Mouse (Mus musculus) retina, embryonic 14.5 days (tissue): ENCODE measurements at regions not wholly inside any gene's neighbourhood (a gene's known extent, or its start where the extent isn't known, plus 50 kb on each side); places are given as distances from the start of the nearest gene placed in this dataset.

ENCODE experiments used
- DNase-seq: peaks from one replicate; pipeline ENCODE4 v3.0.0-alpha.2; 2015; ENCODE audit warnings: low spot score

DNA sequence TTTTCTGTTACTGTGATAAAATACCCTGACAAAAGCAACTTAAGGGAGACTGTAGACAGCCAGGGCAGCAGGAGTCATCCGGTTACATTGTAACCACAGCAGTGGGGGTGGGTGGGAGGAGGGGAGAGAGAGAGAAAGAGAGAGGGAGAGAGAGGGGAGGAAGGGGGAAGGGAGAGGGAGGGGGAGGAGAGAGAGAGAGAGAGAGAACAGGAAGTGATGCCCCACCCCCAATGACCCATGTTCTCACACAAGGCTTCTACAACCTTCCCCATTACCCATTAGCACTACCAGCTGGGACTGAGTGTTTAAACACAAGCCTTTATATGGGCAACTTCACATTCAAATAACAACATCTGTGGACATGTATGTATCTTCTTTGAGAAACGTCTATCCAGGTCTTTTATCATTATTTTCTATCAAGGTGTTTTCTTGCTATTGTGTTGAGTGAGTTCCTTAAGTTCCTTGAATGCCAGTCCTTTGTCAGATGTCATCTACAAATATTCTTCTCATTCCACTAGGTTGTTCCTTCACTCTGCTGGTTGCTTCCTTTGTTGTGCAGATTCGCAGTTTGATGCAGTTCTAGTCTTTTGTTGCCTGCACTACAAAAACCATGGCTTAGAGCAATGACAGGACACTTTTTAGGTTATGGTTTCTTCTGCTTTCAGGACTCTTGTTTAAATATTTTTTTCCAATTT, 274.7 kb upstream of the Ddx18 start:
- no peak for DNase-seq

DNA sequence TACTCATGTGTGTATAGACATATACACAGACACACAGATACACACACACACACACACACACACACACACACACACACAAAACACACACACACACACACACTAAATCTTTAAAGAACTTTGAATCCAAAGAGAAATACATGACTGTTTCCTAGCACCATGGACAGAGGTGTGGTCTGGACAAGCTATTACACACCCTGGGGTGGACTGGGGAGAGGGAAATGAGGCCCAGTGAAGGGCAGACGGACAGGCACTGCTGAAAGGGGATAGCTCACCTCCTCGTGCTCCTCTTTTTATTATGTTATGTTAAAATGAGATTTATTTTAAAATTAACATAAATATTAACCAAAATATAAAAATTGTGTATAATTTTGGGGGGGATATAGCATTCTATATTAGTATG, 265.8 kb upstream of the Ddx18 start:
- no peak for DNase-seq

DNA sequence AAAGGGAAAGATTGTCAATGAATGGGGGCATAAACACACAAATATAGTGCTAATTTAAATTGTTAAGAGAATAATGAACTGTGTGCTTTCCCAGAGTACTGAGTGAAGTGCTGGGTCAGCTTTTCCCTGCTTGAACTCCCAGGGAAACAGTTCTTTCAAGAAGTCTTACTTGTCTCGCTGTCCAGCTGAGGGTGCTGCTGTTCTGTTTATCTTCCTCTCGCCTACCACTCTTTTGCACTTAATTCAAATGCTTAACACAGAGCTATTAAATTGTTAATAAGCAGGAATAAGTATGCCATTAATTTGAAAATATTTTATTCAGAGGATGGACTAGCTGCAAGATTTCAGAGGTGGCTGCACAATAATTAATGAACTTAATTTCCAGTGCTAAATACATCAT, 262.5 kb upstream of the Ddx18 start:
- no peak for DNase-seq

DNA sequence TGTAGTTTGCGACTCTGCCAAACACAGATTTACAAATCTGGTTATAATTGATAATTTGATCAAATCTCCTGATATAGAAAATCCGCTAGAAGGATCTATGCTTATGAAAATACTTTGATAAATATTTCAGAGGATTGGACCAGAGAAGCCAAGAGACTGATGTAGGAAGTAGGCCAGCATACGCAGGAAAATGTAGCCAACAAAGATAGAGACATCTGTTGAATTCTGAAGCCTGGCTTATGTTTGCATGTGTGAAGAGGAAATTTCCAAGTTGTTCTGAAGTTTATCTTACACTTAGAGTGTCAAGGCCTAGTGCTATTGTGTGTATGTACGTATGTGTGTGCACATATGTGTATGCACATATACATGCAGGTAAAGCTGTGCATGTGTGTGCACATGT, 255.2 kb upstream of the Ddx18 start:
- DNase-seq, result no peak

DNA sequence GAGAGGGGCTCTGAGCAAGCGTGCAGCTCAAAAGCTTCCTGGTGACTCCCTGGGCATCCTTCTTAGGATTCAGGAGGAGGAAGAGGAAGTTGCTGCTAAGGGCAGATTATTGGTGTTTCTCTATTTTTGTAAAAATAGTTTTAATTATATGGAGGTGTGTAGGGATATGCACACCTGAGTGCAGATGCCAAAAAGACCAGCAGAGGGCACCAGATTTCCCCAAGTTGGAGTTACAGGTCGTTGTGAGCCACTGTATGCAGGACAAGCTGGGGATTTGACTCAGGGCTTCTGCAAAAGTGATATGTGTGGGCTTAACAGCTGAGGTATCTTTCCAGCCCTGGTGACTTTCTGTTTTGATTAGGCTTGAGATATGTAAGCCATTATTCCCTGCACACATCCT, 235.5 kb upstream of the Ddx18 start:
- no peak for DNase-seq

DNA sequence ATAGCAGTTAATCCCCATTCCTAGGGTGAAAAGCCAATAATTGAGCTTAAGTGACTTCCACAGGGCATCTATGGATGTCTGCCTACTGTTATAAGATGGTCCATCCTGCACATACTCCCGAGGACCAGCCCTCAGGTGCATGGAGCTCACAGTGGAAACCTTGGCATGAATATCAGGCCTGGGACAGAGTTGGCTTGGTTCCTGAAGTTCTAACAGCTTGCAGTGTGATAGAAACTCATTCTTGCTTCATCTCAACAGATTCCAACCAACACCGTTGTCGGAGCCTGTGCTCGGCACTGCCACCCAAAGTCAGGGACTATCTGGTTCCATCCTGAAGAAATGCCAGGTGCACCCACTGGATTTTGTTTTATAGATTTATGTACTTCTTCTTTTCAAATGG, 234.7 kb upstream of the Ddx18 start:
- no peak for DNase-seq

DNA sequence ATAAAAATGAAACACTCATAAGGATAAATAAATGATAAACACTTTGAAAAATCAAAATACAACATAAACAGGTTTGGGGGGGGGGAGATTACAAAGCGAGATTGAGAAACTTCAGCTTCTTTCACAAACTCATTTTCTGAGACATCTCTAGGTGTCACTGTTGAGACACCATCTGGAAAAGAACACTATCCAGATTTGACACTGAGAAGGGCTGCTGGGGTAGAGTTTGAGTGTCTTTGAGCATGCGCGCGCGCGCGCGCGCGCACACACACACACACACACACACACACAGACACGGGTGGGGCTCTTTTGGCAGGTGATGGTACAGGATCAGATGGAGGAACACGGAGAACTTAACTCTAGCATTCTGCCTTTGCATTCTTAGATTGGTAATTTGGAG, 230.7 kb upstream of the Ddx18 start:
- DNase-seq, result no peak

DNA sequence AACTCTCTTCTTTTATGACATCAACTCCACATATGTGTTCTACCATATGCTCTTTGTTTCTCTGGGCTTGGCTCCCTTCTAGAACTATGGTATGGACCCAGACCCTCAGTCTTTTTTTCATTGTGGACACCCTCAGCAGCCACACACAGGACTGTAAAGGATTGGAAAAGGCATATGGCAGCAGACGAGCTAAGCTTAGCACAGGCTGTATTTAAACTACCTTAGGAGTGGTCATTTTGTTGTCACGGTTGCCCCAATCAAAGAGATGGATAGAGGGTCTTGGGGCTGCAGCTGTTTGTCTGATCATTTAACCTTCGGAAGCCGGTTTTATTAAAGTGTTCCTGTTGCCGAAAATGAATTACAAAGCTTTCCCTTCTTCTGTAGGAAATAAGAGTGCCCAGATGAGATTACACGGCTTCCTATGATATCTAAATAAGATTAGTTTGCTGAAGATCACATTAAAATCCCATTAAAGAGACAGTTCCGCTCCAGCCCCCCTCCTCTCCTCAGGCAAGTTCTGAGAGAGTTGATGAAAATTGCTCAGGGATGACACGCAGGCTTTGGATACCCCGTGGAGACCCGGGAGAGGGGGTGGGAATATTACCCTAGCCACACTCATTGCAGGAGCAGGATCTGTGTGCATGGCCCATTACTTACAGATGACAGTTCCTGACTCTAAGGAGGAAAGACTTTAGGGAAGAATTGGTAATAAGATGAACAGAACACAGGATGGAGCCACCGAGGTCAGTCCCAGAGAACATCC, 227.4 kb upstream of the Ddx18 start:
- DNase-seq, result no peak

DNA sequence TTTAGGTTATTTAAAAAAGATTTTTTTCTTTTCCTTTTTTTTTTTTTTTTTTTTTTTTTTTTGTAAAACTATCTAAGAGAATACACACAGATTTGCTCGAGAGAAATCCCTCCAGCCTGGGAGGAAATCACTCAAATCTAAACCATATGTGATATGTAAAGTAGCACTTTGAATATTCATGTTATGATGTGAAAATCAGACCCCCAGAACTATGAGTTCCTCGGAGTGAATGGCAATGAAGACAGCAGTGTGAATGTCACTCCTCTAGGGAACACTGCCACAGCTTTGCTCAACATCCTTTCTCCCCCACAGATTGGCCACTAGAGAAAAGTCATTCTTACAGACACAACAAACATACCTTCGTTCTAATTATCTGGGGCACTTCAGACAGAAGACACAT, 217.8 kb upstream of the Ddx18 start:
- DNase-seq, result no peak

DNA sequence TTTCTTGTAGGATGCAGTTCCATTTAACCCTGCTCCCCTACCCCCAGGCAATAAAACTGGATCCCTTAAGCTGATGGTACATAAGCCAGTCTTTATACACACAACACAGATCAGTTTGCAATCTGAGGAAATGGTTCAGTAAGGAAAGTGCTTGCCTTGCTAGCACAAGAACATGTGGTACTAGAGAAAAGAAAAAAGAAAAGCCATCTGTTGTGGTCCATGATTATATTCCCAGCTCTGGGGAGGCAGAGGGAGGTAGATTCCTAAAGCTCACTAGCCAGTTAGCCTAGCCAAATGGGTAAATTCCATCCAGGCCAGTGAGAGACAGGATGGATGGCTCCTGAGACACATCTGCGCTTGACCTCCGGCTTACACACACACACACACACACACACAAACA, 206.2 kb upstream of the Ddx18 start:
- no peak for DNase-seq

DNA sequence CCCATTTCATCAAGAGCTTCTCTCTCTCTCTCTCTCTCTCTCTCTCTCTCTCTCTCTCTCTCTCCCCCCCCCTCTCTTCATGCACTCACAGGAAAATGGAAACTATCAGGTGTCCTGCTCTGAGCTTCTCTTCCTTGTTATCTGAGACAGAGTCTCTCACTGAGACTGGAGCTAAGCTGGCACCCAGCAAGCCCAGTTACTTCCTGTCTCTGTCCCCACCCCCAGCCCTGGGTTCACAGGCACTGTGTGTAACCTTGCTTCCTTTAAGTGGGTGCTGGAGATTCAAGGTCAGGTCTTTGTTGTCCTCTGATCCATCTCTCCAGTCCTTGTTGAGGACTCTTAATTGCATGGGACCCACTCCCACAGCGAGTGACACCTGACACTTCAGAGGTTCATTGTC, 203.7 kb upstream of the Ddx18 start:
- DNase-seq, result no peak

DNA sequence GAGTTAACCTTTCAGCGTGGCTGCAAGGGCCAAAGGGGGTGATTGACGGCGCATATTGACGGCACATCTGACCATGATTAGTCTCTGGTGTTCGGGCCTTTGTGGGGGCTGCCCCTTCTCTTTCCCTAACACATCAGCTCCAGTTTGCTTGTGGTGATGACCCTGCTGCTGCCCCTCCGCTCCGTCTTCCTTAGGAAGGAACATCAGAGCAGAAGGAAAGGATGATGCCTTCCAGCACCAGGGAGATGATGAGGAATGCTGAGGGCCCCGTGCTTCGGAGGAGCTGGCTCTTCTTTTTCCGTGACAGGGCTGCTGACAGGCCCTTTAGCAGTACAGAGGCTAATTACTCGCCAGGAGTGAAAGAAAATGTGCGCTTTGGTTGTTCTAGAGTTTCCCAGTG, 203.1 kb upstream of the Ddx18 start:
- DNase-seq, result no peak

DNA sequence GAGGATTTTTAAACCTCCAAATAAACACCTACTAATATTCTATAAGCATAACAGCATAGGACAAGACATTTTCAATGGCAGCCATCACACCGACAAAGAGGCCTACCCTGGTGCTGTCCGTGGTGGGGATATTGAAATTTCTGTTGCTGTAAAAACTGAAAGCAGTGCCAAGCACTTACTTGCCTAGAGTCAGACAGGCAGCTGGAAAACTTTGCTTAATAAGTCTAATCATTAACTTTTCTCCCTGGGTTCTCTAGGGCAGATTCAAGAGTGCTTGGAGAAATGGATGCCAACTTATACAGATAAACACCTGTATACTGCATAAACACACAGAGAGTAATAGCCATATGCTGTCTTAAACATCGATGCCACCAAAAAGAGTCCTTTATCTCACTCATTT, 192.3 kb upstream of the Ddx18 start:
- DNase-seq, result no peak

DNA sequence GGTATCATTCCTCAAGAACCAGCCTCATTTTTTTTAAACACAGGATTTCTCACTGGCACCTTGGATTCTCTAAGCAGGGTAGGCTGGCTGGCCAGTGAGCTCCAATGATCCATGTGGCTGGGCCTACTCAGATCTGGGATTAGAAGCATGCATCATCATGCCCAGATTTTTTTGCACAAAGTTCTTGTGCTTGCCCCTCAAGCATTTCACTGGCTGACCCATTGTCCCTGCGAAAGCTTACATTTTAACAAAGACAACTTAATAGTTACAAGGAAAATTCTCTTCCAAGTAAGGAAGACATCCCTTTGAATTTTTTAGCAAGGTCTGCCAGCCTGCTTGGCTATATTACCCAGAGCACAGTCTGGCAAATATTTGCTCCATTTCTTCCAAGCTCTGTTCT, 177.4 kb upstream of the Ddx18 start:
- no peak for DNase-seq

DNA sequence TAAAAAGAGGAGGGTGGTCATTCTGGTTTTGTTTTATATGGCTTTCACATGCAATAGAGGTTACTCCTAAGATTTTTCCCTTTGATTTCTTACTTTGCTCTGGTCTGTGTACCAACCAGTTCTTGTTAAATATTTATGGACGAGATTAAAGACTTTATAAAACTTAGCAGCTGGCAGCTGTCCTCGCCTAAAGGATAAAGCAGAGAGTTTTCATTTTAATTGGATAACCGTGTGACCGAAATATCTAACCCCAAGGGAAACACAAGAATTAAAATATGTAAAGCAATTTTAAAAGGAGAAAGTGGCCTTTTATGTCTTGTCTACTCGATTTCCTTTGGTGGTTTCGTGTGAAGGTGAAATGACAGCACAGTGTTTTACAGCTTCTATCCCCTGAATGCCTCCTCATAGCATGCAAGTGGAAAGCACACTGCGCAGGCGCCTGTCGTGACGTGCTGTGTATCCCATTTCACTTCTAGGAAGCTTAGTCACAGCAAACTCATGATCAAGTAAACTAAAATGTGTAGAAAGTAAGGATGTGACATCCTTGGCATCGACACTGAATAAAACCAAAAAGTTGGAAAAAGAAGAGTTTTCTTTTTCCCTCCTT, 167.4 kb upstream of the Ddx18 start:
- no peak for DNase-seq

DNA sequence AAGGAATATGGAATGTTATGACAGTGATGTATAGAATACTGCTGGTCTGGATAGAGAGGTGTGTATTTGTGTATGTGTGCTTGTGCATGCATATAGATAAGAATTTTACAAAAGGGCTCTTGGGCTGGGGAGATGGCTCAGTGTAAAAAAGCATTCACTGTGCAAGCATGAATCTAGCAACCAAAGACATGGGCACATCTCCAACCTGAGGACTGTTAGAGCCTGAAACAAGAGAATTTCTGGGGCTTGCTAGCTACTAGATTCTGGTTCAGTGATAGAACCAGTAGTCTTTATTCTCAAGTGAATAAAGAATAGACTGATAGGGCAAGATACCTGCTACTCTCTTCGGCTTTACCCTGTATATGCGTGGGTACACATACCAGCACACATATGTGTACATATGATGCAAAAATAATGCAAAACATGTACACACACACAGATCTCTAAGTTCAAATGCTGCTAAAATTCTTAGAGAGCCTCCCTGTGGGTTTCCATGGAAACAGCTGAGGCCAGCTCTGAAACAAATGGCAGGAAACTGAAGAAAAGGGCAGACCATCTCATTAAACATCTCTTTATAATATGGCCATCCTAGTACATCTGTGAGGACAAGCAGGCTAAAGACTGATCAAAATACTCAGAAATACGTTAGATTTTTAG, 166.8 kb upstream of the Ddx18 start:
- DNase-seq, result no peak

DNA sequence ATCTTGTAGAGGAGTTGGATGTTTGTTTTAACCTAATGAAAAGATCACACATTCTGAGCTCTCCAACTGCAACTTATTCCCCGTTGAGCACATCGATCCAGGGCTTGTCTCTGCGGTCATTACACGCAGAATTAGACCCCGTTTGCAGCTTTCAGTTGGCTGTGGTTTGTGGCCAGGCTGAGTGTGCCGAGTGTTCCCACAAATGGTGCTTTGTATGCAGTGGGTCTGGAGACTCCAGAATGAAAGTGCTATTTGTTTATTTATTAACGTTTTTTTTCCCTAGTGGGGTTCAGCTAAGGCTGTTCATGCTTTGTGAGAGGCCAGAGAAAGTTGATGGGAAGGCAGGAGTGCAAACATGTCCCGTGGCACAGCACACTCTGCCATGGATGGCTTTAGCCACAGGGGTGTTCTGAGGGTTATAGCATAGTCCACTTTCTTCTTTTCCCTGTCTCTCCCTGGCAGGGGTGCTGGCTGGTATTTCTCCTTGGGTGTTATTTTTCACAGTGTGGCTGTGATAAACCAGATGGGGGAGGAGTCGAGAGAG, 141.6 kb upstream of the Ddx18 start:
- no peak for DNase-seq

DNA sequence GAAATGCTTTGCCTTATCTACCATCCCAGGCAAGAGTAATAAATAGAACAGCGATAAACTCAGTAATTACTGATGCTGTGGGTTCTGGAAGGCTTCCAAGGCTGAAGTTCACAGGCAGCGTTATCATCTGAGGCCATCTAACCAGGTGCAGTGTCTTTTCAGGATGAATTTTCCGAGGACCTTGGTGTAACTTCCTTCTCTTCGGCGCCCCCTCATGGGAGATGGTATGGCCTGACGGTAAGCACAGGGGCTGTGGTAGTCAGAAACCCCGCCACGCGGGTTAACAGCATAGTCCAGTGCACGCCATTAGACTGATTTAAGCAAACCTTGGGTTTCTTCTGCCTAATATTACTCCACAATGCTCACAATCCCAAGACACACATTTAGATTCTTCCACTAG, 140.5 kb upstream of the Ddx18 start:
- DNase-seq, result peak; percentile 6

DNA sequence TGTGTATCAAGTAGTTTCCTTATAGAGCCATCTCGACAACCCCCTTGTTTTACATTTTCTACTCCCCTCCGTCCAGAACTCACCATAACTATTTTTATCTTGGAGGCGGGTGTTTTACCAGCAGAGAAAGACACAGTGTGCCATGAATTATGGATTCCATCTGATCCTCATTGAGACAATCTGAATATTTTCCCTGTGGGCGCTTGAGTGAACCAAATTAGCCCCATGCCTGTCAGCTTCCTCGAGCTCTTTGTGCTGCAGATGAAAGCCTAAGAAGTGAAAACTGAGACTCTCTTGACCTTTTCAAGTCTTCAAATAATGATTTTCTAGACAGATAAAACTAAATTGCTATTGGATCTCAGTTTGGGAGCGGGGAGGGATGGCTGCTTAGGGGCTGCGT, 134.0 kb upstream of the Ddx18 start:
- DNase-seq, result peak; percentile 6

DNA sequence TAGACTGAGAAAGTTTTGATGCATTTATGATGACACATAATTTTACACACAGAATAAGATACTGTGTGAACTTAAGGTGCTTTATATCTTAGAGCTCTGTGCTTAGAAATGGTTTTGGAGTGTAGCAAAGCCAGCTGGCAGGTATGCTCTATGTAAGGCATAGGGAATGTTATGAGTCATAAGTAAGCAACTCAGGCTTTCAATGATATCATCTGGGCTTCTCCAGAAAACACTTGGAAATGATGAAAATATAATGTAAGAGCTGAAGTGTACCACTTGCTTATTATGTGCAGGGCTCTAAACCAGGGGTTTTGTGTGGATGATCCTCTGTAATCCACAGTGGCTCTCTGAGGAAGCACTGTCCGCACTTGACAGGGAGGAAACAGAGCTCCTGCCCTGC, 86.1 kb upstream of the Ddx18 start:
- DNase-seq, result no peak

DNA sequence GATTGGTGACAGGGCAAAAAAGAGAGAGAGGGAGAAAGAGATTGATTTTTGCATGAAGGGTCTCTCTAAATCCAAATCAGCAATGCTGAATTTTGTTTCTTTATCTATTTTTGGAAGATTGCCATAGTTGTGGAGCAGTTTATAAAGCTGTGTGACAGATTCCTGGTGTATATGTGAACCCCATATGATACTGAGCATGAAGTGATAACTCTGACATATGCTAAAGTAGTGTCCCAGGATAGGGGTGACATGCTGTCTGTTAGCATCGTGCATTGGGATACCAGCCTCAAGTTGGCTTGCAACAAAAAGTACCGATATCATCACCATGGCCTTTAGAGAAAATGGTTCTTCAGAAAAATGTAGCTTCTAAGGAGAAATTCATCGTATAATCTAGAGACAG, 82.3 kb upstream of the Ddx18 start:
- DNase-seq, result no peak

DNA sequence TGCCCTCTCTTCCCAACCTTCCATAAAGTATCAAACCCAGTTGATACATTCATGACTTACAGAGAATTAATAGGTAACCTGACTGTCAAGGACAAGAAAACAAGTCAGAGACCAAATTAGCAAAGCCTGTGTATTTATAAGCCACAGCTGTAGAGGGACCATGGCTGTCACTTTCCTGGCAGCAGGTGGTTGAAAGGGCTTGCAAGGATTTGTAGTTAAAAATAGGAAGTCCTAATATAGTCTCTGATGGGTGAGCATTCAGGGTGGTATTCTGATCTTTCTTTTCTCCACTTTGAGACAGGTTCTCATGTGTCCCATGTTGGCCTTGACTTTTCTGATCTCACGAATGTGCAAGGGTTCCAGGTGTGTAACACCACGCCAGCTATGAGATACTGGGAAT, 63.7 kb upstream of the Ddx18 start:
- no peak for DNase-seq

DNA sequence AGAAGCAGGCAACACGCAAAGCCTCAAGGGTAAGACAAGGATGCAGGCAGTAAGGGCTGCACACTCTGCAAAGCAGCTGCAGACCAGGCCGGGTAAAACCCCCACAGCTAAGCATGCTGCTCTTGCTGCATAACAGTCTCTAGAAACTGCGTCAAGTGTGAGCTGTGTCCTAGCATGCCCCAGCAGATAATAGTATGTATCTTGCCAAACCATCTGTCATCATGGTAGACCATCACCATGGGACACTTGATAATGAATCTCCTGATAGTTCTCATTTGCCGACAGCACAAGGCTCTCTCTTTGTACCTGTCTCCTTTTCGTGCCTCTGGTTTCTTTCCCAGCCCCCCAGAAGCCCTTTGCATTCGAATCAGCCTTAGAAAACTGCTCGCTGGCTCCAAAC, 52.5 kb upstream of the Ddx18 start:
- no peak for DNase-seq
